Mouse (Mus musculus): Measurements from ENCODE around the gene Tubb4b. TPM values are rescaled to one million over a fixed set of nuclear protein-coding genes. Genes with fewer than 3 reads are reported as not detected.

Tubb4b gene
- 553 and 579 TPM in 2 replicates for total RNA-seq (2014; rRNA removed)
- 382 and 469 TPM in 2 replicates for polyA plus RNA-seq (2015; fragmentation: Nextera tagmentation; extraction: Ambion mirVana)

DNA sequence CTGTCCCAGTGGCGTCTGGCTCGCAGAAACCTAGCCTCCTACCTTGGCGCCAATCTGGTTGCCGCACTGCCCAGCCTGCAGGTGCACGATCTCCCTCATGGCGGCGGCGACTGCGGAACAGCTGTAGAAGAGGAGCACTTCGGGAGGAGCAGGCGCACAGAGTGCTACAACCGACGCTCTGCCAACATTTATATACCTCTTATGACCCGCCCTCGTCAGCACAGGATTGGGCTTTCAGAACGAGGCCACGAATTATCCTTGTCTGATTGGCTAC, at the start of gene Tubb4b:
Gene Tubb4b (minus strand): TSS at position 211 of the 274 bp plus-strand sequence.
- no peak for DNase-seq

DNA sequence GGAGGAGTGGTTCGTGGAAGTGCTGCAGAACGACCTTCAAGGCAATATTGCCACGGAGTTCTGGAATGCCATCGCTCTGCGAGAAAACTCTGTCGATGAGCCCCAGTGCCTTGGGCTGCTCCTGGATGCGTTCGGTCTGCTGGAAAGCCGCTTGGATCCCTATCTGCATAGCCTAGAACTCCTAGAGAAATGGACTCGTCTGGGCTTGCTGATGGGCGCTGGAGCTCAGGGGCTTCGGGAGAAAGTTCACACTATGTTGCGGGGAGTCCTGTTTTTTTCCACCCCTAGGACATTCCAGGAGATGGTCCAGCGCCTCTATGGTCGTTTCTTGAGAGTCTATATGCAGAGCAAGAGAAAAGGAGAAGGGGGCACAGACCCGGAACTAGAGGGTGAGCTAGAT, 48.5 kb upstream of the Tubb4b start:
- H3K4me3 ChIP-seq (ENCODE audit: low read depth, low read length), result peak overlapping the region; percentile 92
- H3K4me2 ChIP-seq (ENCODE audit: low read depth), result peak overlapping the region; percentile 97
- no peak overlapping the region for H3K27ac ChIP-seq (ENCODE audit: low read depth, low read length)
- H3K4me1 ChIP-seq (ENCODE audit: insufficient read depth), result peaks cover 19% of the 10 kb centered on the region
- peak overlapping the region; percentile 81 for H3K9ac ChIP-seq
- ATAC-seq (no peak), DNase-seq (no peak)
- no peak for TF ChIP-seq CTCF (IDR thresholded peaks at IDR 0.05; ENCODE audit: low read depth)
- peaks cover 62% of the 10 kb centered on the region for H3K36me3 ChIP-seq (ENCODE audit: insufficient read depth)
- WGBS, result 43% methylated on average over 16 of the region's 16 CpGs
- H3K9me3 ChIP-seq (ENCODE audit: low read length), result no peaks in the 10 kb centered on the region
- H3K27me3 ChIP-seq (ENCODE audit: insufficient read depth, low read length), result no peaks in the 10 kb centered on the region

More for the DNA sequence above, at the start of gene Tubb4b:
- Histone ChIP-seq H3K4me1 (ENCODE audit: insufficient read depth) (peaks cover 18% of the 10 kb centered on the region; the same call in 1 of the 2 replicates), H3K9ac (peak within 1 kb of the TSS; percentile 86), H3K27me3 (ENCODE audit: insufficient read depth, low read length) (no peaks in the 10 kb centered on the region), H3K36me3 (ENCODE audit: insufficient read depth) (no peaks in the 10 kb centered on the region), H3K9me3 (ENCODE audit: low read length) (no peaks in the 10 kb centered on the region), H3K27ac (ENCODE audit: low read depth, low read length) (peak within 1 kb of the TSS; percentile 96), H3K4me2 (ENCODE audit: low read depth) (peak within 1 kb of the TSS; percentile 78), H3K4me3 (ENCODE audit: low read depth, low read length) (peak within 1 kb of the TSS; percentile 88)
- 3% methylated on average over 17 of the region's 17 CpGs for WGBS
- ATAC-seq, result no peak
- TF ChIP-seq CTCF (IDR thresholded peaks at IDR 0.05; ENCODE audit: low read depth), result peak; percentile 60

DNA sequence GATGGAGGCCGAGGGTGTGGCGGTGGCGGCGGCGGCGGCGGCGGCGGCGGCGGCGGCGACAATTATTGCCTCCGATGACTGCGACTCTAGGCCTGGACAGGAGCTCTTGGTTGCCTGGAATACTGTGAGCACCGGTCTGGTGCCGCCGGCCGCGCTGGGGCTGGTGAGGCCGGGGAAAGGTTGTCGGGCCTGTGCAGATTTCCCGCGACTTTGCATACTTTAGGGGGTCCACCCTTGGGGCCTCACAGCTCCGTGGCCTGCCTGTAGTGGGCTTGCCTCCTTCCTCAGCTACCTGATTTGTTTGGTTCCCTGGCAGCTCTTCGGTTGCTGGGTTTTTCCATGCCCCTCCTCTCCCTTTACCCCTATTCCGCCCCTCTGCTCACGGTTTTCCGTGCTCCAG, 48.0 kb upstream of the Tubb4b start:
- no peaks in the 10 kb centered on the region for H3K27me3 ChIP-seq (ENCODE audit: insufficient read depth, low read length)
- peaks cover 60% of the 10 kb centered on the region for H3K36me3 ChIP-seq (ENCODE audit: insufficient read depth)
- no peak for TF ChIP-seq CTCF (IDR thresholded peaks at IDR 0.05; ENCODE audit: low read depth)
- DNase-seq (no peak), ATAC-seq (peak; percentile 59)
- peaks cover 19% of the 10 kb centered on the region for H3K4me1 ChIP-seq (ENCODE audit: insufficient read depth)
- H3K4me2 ChIP-seq (ENCODE audit: low read depth), result peak overlapping the region; percentile 97
- peak overlapping the region; percentile 92 for H3K4me3 ChIP-seq (ENCODE audit: low read depth, low read length)
- peak overlapping the region; percentile 81 for H3K9ac ChIP-seq
- WGBS, result under 1% methylated on average over 17 of the region's 29 CpGs
- peak overlapping the region; percentile 64; the same call in 1 of the 2 replicates for H3K27ac ChIP-seq (ENCODE audit: low read depth, low read length)
- H3K9me3 ChIP-seq (ENCODE audit: low read length), result no peaks in the 10 kb centered on the region

DNA sequence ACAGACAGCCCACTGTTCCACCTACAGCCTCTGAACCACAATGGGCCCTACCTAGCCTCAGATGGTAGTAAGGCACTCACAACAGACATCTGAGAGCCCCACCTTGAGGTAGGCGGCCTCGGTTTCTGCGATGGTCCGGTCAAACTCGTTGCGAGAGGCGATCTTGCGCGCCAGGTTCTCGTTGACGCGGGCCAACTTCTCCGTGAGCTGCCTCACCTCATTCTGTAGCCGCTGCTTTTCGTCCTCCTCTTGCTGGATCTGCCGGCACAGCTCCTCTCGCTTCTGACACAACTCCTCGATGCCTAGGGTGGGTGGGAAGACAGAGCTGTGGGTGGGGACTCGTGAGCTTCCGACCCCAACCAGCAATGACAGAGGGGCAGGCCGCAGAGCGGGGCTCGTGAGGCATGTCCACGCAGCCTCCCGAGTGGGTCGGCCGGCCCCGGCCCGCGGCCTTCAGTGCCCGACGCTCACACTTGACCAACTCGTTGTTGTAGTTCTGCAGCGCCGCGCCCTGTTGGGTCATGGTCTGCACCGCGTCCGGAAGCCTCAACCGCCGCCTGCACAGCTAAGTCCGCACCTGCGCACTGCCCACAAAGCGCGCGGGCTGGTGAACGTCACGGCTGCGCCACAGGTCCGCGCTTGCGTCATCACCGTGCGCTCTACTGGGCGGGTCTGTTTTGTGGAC, 47.5 kb upstream of the Tubb4b start, which contains the start of the genes Ssna1 and Anapc2:
Gene Ssna1 (minus strand): TSS at position 612 of the 685 bp plus-strand sequence.
Gene Anapc2 (plus strand): TSS at position 652 of the 685 bp plus-strand sequence.
- under 1% methylated on average over 51 of the region's 55 CpGs for WGBS
- peak; percentile 98 for ATAC-seq
- H3K4me2 ChIP-seq (ENCODE audit: low read depth), result peak within 1 kb of the TSS; percentile 97
- peak; percentile 99 for DNase-seq
- no peaks in the 10 kb centered on the region for H3K27me3 ChIP-seq (ENCODE audit: insufficient read depth, low read length)
- peak within 1 kb of the TSS; percentile 81 for H3K9ac ChIP-seq
- peak within 1 kb of the TSS; percentile 92 for H3K4me3 ChIP-seq (ENCODE audit: low read depth, low read length)
- H3K36me3 ChIP-seq (ENCODE audit: insufficient read depth), result peaks cover 54% of the 10 kb centered on the region
- peaks cover 19% of the 10 kb centered on the region for H3K4me1 ChIP-seq (ENCODE audit: insufficient read depth)
- no peaks in the 10 kb centered on the region for H3K9me3 ChIP-seq (ENCODE audit: low read length)
- peak within 1 kb of the TSS; percentile 70 for H3K27ac ChIP-seq (ENCODE audit: low read depth, low read length)
- peak; percentile 43 for TF ChIP-seq CTCF (IDR thresholded peaks at IDR 0.05; ENCODE audit: low read depth)

DNA sequence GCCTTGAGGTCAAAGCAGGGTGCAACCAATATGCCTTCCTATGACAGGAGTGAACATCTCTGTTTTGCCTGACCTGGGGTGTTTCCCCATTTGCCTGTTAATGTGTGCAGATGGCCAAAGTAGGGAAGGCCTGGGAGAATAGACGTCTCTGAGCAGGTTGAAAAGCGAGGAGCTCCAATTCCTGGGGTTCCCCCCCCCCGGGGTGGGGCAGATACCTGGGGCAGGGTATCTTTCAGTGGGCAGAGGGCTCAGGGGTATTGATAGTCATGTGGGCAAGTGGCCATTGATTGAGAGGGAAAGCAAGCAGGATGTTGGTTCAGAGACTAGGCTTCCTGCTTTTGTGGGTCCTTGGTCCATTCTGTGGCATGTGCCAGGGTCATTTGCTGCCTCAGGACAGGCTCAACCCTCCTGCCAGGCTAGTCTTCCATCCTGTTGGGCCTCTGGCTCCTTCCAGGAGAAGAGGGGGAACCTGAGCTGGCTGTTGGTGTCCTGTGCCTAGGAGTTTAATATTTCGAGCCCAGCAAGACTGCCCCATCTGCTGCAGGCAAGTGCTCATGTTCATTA, 43.3 kb upstream of the Tubb4b start:
- H3K27me3 ChIP-seq (ENCODE audit: insufficient read depth, low read length), result no peaks in the 10 kb centered on the region
- H3K4me3 ChIP-seq (ENCODE audit: low read depth, low read length), result no peak overlapping the region
- H3K9me3 ChIP-seq (ENCODE audit: low read length), result no peaks in the 10 kb centered on the region
- peaks cover 42% of the 10 kb centered on the region for H3K4me1 ChIP-seq (ENCODE audit: insufficient read depth)
- H3K4me2 ChIP-seq (ENCODE audit: low read depth), result no peak overlapping the region
- ATAC-seq (no peak), DNase-seq (no peak)
- no peak for TF ChIP-seq CTCF (IDR thresholded peaks at IDR 0.05; ENCODE audit: low read depth)
- peaks cover 25% of the 10 kb centered on the region for H3K36me3 ChIP-seq (ENCODE audit: insufficient read depth)
- no peak overlapping the region for H3K9ac ChIP-seq
- H3K27ac ChIP-seq (ENCODE audit: low read depth, low read length), result no peak overlapping the region
- WGBS, result 78% methylated on average over 4 of the region's 4 CpGs

- Histone ChIP-seq H3K4me2 (ENCODE audit: low read depth) (0 out of 2 replicates have a peak overlapping the region, but pooled peaks have one; percentile 35), H3K27ac (ENCODE audit: low read depth, low read length) (no peak overlapping the region), H3K4me1 (ENCODE audit: insufficient read depth) (peaks cover 42% of the 10 kb centered on the region), H3K4me3 (ENCODE audit: low read depth, low read length) (no peak overlapping the region), H3K27me3 (ENCODE audit: insufficient read depth, low read length) (no peaks in the 10 kb centered on the region), H3K36me3 (ENCODE audit: insufficient read depth) (peaks cover 25% of the 10 kb centered on the region), H3K9ac (no peak overlapping the region), H3K9me3 (ENCODE audit: low read length) (no peaks in the 10 kb centered on the region)
- ATAC-seq (no peak), DNase-seq (no peak)
- no peak for TF ChIP-seq CTCF (IDR thresholded peaks at IDR 0.05; ENCODE audit: low read depth)
Observed at GRCm38 (mm10) chr2:25267241-25267640, 42.7 kb upstream of the Tubb4b start.

DNA sequence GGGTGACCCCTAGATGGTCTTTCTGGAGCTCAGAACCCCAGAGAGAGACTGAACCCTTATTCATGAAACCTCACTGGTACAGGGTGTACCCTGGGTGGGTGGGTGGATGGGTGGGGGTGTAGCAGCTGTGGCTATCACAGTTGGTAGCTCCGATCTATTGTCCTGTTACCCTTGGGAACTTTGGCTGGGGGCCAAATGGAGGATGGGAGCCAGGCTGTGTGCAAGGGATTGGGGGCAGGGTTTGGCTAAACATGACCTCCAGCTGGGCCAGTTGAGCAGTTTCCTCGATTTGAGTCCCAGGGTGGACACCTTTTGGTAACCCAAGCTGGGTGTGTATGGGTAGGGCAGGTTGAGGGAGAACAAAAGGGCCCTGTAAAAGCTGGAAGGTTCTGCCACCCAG, 42.2 kb upstream of the Tubb4b start:
- Histone ChIP-seq H3K4me2 (ENCODE audit: low read depth) (peak overlapping the region; percentile 35), H3K27ac (ENCODE audit: low read depth, low read length) (0 out of 2 replicates have a peak overlapping the region, but pooled peaks have one; percentile 16), H3K4me3 (ENCODE audit: low read depth, low read length) (no peak overlapping the region), H3K27me3 (ENCODE audit: insufficient read depth, low read length) (no peaks in the 10 kb centered on the region), H3K36me3 (ENCODE audit: insufficient read depth) (peaks cover 25% of the 10 kb centered on the region), H3K9ac (no peak overlapping the region), H3K4me1 (ENCODE audit: insufficient read depth) (peaks cover 42% of the 10 kb centered on the region), H3K9me3 (ENCODE audit: low read length) (no peaks in the 10 kb centered on the region)
- TF ChIP-seq CTCF (IDR thresholded peaks at IDR 0.05; ENCODE audit: low read depth), result no peak
- 22% methylated on average over 2 of the region's 2 CpGs for WGBS
- ATAC-seq (no peak), DNase-seq (no peak)
